Mouse (Mus musculus) CH12.LX (cell line): ENCODE measurements around the gene Arhgap45. TPM values are rescaled to one million over a fixed set of nuclear protein-coding genes. Genes with fewer than 3 reads are reported as not detected.

Source experiments
- DNase-seq: peaks from one replicate; pipeline ENCODE4 v3.0.0-alpha.2; 2013; ENCODE audit errors: extremely low read depth
- H3K27ac ChIP-seq: 2 replicates; pipeline ENCODE4 v1.5.1; 2012; ENCODE audit warnings: low read depth, mild to moderate bottlenecking, control low read depth, moderate library complexity; ENCODE audit not compliant: insufficient read depth
- H3K27me3 ChIP-seq: replicated peaks from 2 replicates; pipeline ENCODE3; 2012; ENCODE audit warnings: inconsistent platforms
- H3K36me3 ChIP-seq, 2 experiments: replicated peaks in 1 of 2; 2 replicates each; pipeline versions ENCODE3 to v1.6.1; 2012; ENCODE audit warnings: inconsistent platforms in 1 of 2, low read length in 1 of 2, mild to moderate bottlenecking in 1 of 2, mixed read lengths in 1 of 2, moderate library complexity in 1 of 2; ENCODE audit not compliant: control insufficient read depth in 1 of 2, insufficient read depth in 1 of 2
- H3K4me1 ChIP-seq, 2 experiments: 2 replicates each; pipeline ENCODE4 v1.6.1; 2012; ENCODE audit warnings: inconsistent platforms in 1 of 2, moderate library complexity in 1 of 2; ENCODE audit not compliant: insufficient read depth in 2 of 2, control insufficient read depth in 1 of 2
- H3K4me2 ChIP-seq: 2 replicates; pipeline ENCODE4 v1.6.1; 2012; ENCODE audit warnings: low read depth, mild to moderate bottlenecking, control low read depth; ENCODE audit not compliant: poor library complexity, insufficient read depth, severe bottlenecking
- H3K4me3 ChIP-seq, 3 experiments: fragments of 150-350 bp in 1 of 3; sonication (generic) in 1 of 3; replicated peaks in 1 of 3; 2 replicates each; pipeline versions ENCODE3 to v1.5.1; 2011 to 2012; ENCODE audit warnings: low read depth in 2 of 3, low read length in 2 of 3, mild to moderate bottlenecking in 2 of 3, moderate library complexity in 2 of 3, control low read depth in 1 of 3, improper control_type of control experiment in 1 of 3, inconsistent platforms in 1 of 3, mixed read lengths in 1 of 3; ENCODE audit not compliant: poor library complexity in 1 of 3
- H3K79me2 ChIP-seq: replicated peaks from 2 replicates; pipeline ENCODE4 v1.6.1; 2012; ENCODE audit warnings: mild to moderate bottlenecking, moderate library complexity; ENCODE audit not compliant: control insufficient read depth, poor library complexity, insufficient read depth, severe bottlenecking; ENCODE audit errors: extremely low read depth
- H3K9ac ChIP-seq: 2 replicates; pipeline ENCODE4 v1.6.1; 2012; ENCODE audit warnings: low read depth, mild to moderate bottlenecking, control low read depth, moderate library complexity; ENCODE audit not compliant: insufficient read depth
- H3K9me3 ChIP-seq: replicated peaks from 2 replicates; pipeline ENCODE3; 2012; ENCODE audit warnings: low read length, inconsistent platforms, mixed read lengths
- BHLHE40 ChIP-seq: IDR thresholded peaks from 2 replicates; pipeline ENCODE4 v1.6.1; 2011; ENCODE audit warnings: mild to moderate bottlenecking, low read depth, low read length, improper control_type of control experiment
- CHD2 ChIP-seq: IDR thresholded peaks from 2 replicates; pipeline ENCODE4 v1.6.1; 2011; ENCODE audit warnings: low read length, improper control_type of control experiment
- CTCF ChIP-seq, 2 experiments: IDR thresholded peaks in 1 of 2; conservative IDR thresholded peaks in 1 of 2; 2 replicates each; pipeline ENCODE4 v1.5.1; 2011 to 2012; ENCODE audit warnings: low read depth in 2 of 2, low read length in 2 of 2, improper control_type of control experiment in 1 of 2, inconsistent platforms in 1 of 2, mild to moderate bottlenecking in 1 of 2, moderate library complexity in 1 of 2
- ELF1 ChIP-seq: IDR thresholded peaks from 2 replicates; pipeline ENCODE4 v1.6.1; 2014; ENCODE audit warnings: low read depth, mild to moderate bottlenecking, inconsistent platforms, low read length, improper control_type of control experiment
- ETS1 ChIP-seq: conservative IDR thresholded peaks from 2 replicates; pipeline ENCODE4 v1.6.1; 2012; ENCODE audit warnings: low read depth, mild to moderate bottlenecking, inconsistent platforms, low read length, improper control_type of control experiment, moderate library complexity
- KAT2A ChIP-seq: IDR thresholded peaks from 2 replicates; pipeline ENCODE4 v1.6.1; 2012; ENCODE audit warnings: low read length, improper control_type of control experiment, inconsistent platforms; ENCODE audit not compliant: insufficient replicate concordance
- MAFK ChIP-seq: IDR thresholded peaks from 2 replicates; pipeline ENCODE4 v1.6.1; 2011; ENCODE audit warnings: low read length, improper control_type of control experiment; ENCODE audit not compliant: insufficient replicate concordance
- MAX ChIP-seq: IDR thresholded peaks from 2 replicates; pipeline ENCODE4 v1.6.1; 2011; ENCODE audit warnings: low read length, improper control_type of control experiment
- MAZ ChIP-seq: IDR thresholded peaks from 2 replicates; pipeline ENCODE4 v1.6.1; 2012; ENCODE audit warnings: low read depth, mild to moderate bottlenecking, inconsistent platforms, low read length, improper control_type of control experiment, moderate library complexity
- MEF2A ChIP-seq: IDR thresholded peaks from 2 replicates; pipeline ENCODE4 v1.6.1; 2014; ENCODE audit warnings: low read depth, mild to moderate bottlenecking, inconsistent platforms, low read length, improper control_type of control experiment, borderline replicate concordance
- MXI1 ChIP-seq: IDR thresholded peaks from 2 replicates; pipeline ENCODE4 v1.6.1; 2011; ENCODE audit warnings: mild to moderate bottlenecking, low read depth, low read length, improper control_type of control experiment
- MYC ChIP-seq: IDR thresholded peaks from 2 replicates; pipeline ENCODE4 v1.6.1; 2011; ENCODE audit warnings: low read depth, mild to moderate bottlenecking, improper control_type of control experiment, low read length
- PAX5 ChIP-seq: IDR thresholded peaks from 2 replicates; pipeline ENCODE4 v1.6.1; 2012; ENCODE audit warnings: low read length, inconsistent platforms, mixed read lengths
- SIN3A ChIP-seq: IDR thresholded peaks from 2 replicates; pipeline ENCODE4 v1.6.1; 2012; ENCODE audit warnings: low read length, improper control_type of control experiment, inconsistent platforms
- USF1 ChIP-seq: IDR thresholded peaks from 2 replicates; pipeline ENCODE4 v1.6.1; 2014; ENCODE audit warnings: low read depth, mild to moderate bottlenecking, inconsistent platforms, low read length, improper control_type of control experiment
- ZC3H11A ChIP-seq: IDR thresholded peaks from 2 replicates; pipeline ENCODE4 v1.6.1; 2012; ENCODE audit warnings: low read depth, mild to moderate bottlenecking, inconsistent platforms, low read length, improper control_type of control experiment
- ZMIZ1 ChIP-seq: IDR thresholded peaks from 2 replicates; pipeline ENCODE4 v1.6.1; 2012; ENCODE audit warnings: low read depth, mild to moderate bottlenecking, inconsistent platforms, low read length, improper control_type of control experiment
- dilution Hi-C: fragments of 300-500 bp; cut with MboI; formaldehyde crosslinking; loops from 2 replicates; pipeline ENCODE4 v1.14.3; 2020; ENCODE audit warnings: low sequenced_read_pairs; ENCODE audit not compliant: extremely low pct_unique_long_range_greater_than_20kb, extremely low pct_ligation_motif_present
- in situ Hi-C: fragments of 300-500 bp; cut with MboI; formaldehyde crosslinking; loops from 3 replicates; pipeline ENCODE4 v1.14.3; 2019; ENCODE audit warnings: low sequenced_read_pairs, low pct_ligation_motif_present, low pct_unique_long_range_greater_than_20kb, mixed read lengths
- polyA plus RNA-seq: library from polyadenylated mRNA; unstranded; fragments of >175 nt; gene quantifications from 2 replicates; pipeline ENCODE4 v1.2.1, GENCODE M21; 2012; ENCODE audit warnings: low read depth; ENCODE audit not compliant: insufficient read length
- total RNA-seq, 2 experiments: library from RNA; depleted of rRNA; stranded (reverse); fragments of 300-350 nt in 1 of 2; fragments of >200 nt in 1 of 2; gene quantifications; 2 replicates each; pipeline ENCODE4 v1.2.3; 2012 to 2014

The Arhgap45 gene
- total and polyA plus RNA-seq, 3 experiments: 10.3 to 25.9 (median 20.2) TPM

- TF ChIP-seq PAX5 (no peak), ELF1 (no peak), ETS1 (no peak)
- Histone ChIP-seq H3K4me2 (no peak overlapping the region), H3K4me1 (peaks cover 49 to 86% of the 10 kb centered on the region in 2 experiments), H3K79me2 (no peaks in the 10 kb centered on the region), H3K27ac (no peak overlapping the region), H3K27me3 (no peaks in the 10 kb centered on the region), H3K36me3 (peaks cover 37 to 71% of the 10 kb centered on the region in 2 experiments), H3K9me3 (no peaks in the 10 kb centered on the region), H3K9ac (no peak overlapping the region), H3K4me3 (no peak overlapping the region)
- in situ Hi-C loops (no loop called here), dilution Hi-C loops (no loop called here)
- no peak for DNase-seq
Observed at GRCm38 (mm10) chr10:80077312-80077711, 60.9 kb downstream of the Arhgap45 start.

GRCm38 (mm10) chr10:80078366-80078765 lies 61.9 kb downstream of the Arhgap45 start:
- Histone ChIP-seq H3K9me3 (no peaks in the 10 kb centered on the region), H3K4me1 (peaks cover 45 to 86% of the 10 kb centered on the region in 2 experiments), H3K27ac (no peak overlapping the region), H3K79me2 (no peaks in the 10 kb centered on the region), H3K4me3 (no peak overlapping the region), H3K36me3 (peaks cover 40 to 72% of the 10 kb centered on the region in 2 experiments), H3K4me2 (no peak overlapping the region), H3K27me3 (no peaks in the 10 kb centered on the region), H3K9ac (no peak overlapping the region)
- TF ChIP-seq MAX: no peak
- no peak for TF ChIP-seq SIN3A
- no peak for TF ChIP-seq PAX5
- TF ChIP-seq MXI1: no peak
- TF ChIP-seq MAZ: no peak
- TF ChIP-seq CHD2: no peak
- no peak for TF ChIP-seq ZMIZ1
- TF ChIP-seq USF1: no peak
- no peak for TF ChIP-seq MEF2A
- no peak for TF ChIP-seq KAT2A
- TF ChIP-seq ELF1: no peak
- TF ChIP-seq MYC: no peak
- no peak for TF ChIP-seq MAFK
- no peak for TF ChIP-seq ZC3H11A
- TF ChIP-seq BHLHE40: no peak
- TF ChIP-seq CTCF (conservative IDR thresholded peaks at IDR 0.05 in 1 of 2, IDR thresholded peaks at IDR 0.05 in 1 of 2; ENCODE audit: low read depth in 2 of 2, low read length in 2 of 2): no peak
- dilution Hi-C loops (no loop called here), in situ Hi-C loops (no loop called here)
- DNase-seq: no peak
